Mouse (Mus musculus) CH12.LX (cell line): ENCODE measurements around the gene Tmtc1.

Experiments
- CHD2 ChIP-seq: IDR thresholded peaks from 2 replicates; pipeline ENCODE4 v1.6.1; 2011; ENCODE audit warnings: low read length, improper control_type of control experiment
- CTCF ChIP-seq, 2 experiments: IDR thresholded peaks in 1 of 2; conservative IDR thresholded peaks in 1 of 2; 2 replicates each; pipeline ENCODE4 v1.5.1; 2011 to 2012; ENCODE audit warnings: low read depth in 2 of 2, low read length in 2 of 2, improper control_type of control experiment in 1 of 2, inconsistent platforms in 1 of 2, mild to moderate bottlenecking in 1 of 2, moderate library complexity in 1 of 2
- EP300 ChIP-seq: IDR thresholded peaks from 2 replicates; pipeline ENCODE4 v1.6.1; 2011; ENCODE audit warnings: low read length, improper control_type of control experiment
- ETS1 ChIP-seq: conservative IDR thresholded peaks from 2 replicates; pipeline ENCODE4 v1.6.1; 2012; ENCODE audit warnings: low read depth, mild to moderate bottlenecking, inconsistent platforms, low read length, improper control_type of control experiment, moderate library complexity
- MAZ ChIP-seq: IDR thresholded peaks from 2 replicates; pipeline ENCODE4 v1.6.1; 2012; ENCODE audit warnings: low read depth, mild to moderate bottlenecking, inconsistent platforms, low read length, improper control_type of control experiment, moderate library complexity
- PAX5 ChIP-seq: IDR thresholded peaks from 2 replicates; pipeline ENCODE4 v1.6.1; 2012; ENCODE audit warnings: low read length, inconsistent platforms, mixed read lengths
- POLR2A ChIP-seq: IDR thresholded peaks from 2 replicates; pipeline ENCODE4 v1.6.1; 2011; ENCODE audit warnings: low read depth, mild to moderate bottlenecking, improper control_type of control experiment, low read length
- RAD21 ChIP-seq: IDR thresholded peaks from 2 replicates; pipeline ENCODE4 v1.6.1; 2011; ENCODE audit warnings: low read depth, mild to moderate bottlenecking, low read length, improper control_type of control experiment, moderate library complexity
- TBP ChIP-seq: conservative IDR thresholded peaks from 2 replicates; pipeline ENCODE4 v1.6.1; 2011; ENCODE audit warnings: low read depth, low read length, improper control_type of control experiment
- USF2 ChIP-seq: conservative IDR thresholded peaks from 2 replicates; pipeline ENCODE4 v1.6.1; 2011; ENCODE audit warnings: low read depth, low read length, improper control_type of control experiment
- ZMIZ1 ChIP-seq: IDR thresholded peaks from 2 replicates; pipeline ENCODE4 v1.6.1; 2012; ENCODE audit warnings: low read depth, mild to moderate bottlenecking, inconsistent platforms, low read length, improper control_type of control experiment
- ZNF384 ChIP-seq: IDR thresholded peaks from 2 replicates; pipeline ENCODE4 v1.6.1; 2012; ENCODE audit warnings: low read depth, low read length, improper control_type of control experiment, inconsistent platforms

DNA sequence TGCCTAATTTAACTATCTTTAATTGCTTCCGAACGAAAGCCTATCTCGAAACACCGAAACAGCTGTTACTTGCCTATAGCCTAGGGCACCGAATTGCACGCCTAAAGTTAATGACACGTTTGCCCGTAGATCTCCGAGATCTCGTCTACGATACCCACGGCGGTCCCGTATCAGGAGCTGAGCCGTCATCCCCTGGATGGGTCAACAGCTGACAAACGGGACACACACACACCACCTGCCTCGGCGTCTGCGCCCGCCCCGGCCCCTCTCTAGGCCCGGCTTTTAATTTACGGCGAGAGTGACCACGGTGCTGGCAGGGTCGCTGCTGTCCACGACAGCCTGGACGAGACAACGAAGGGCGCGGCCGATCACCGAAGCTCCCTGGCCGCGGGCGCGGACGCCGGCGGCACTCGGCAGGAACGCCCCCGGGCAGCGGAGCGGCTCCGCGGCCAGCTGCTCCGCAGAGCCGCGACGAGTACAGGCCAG lies 232.8 kb downstream of the Tmtc1 start:
- TF ChIP-seq ZMIZ1 (no peak), CTCF (conservative IDR thresholded peaks at IDR 0.05 in 1 of 2, IDR thresholded peaks at IDR 0.05 in 1 of 2; ENCODE audit: low read depth in 2 of 2, low read length in 2 of 2) (no peak), ETS1 (no peak), USF2 (no peak), TBP (no peak), POLR2A (no peak), ZNF384 (no peak), MAZ (no peak), RAD21 (no peak), CHD2 (no peak), EP300 (no peak), PAX5 (no peak)
